Mouse (Mus musculus): ENCODE results near the gene Dexi.

The Dexi gene

GRCm38 (mm10) chr16:10542698-10543365 is at the start of gene Dexi:
Gene Dexi (minus strand): TSS chr16:10543054.
- DNase-seq (ENCODE audit: low spot score in 2 of 2): peak; percentile 94 to 95

GRCm38 (mm10) chr16:10586546-10586945 is 43.7 kb upstream of the Dexi start:
- DNase-seq (ENCODE audit: low spot score in 2 of 2): no peak

GRCm38 (mm10) chr16:10585165-10585564 is 42.3 kb upstream of the Dexi start:
- DNase-seq (ENCODE audit: low spot score in 2 of 2): no peak

GRCm38 (mm10) chr16:10581234-10581898 is 38.5 kb upstream of the Dexi start:
- DNase-seq (ENCODE audit: low spot score in 2 of 2): no peak

GRCm38 (mm10) chr16:10578376-10578775 is 35.5 kb upstream of the Dexi start:
- no peak for DNase-seq (ENCODE audit: low spot score in 2 of 2)

- no peak for DNase-seq (ENCODE audit: low spot score in 2 of 2)
Observed at GRCm38 (mm10) chr16:10577548-10577947, 34.7 kb upstream of the Dexi start.

GRCm38 (mm10) chr16:10575915-10576314 is 33.1 kb upstream of the Dexi start:
- DNase-seq (ENCODE audit: low spot score in 2 of 2): no peak

GRCm38 (mm10) chr16:10574936-10575335 is 32.1 kb upstream of the Dexi start:
- no peak for DNase-seq (ENCODE audit: low spot score in 2 of 2)

- no peak for DNase-seq (ENCODE audit: low spot score in 2 of 2)
Observed at GRCm38 (mm10) chr16:10571820-10572219, 29.0 kb upstream of the Dexi start.

- DNase-seq (ENCODE audit: low spot score in 2 of 2): peak in 1 of 2 experiments; percentile 59
Observed at GRCm38 (mm10) chr16:10570708-10571107, 27.9 kb upstream of the Dexi start.

- no peak for DNase-seq (ENCODE audit: low spot score in 2 of 2)
Observed at GRCm38 (mm10) chr16:10569809-10570395, 27.0 kb upstream of the Dexi start.

GRCm38 (mm10) chr16:10567153-10567552 is 24.3 kb upstream of the Dexi start:
- no peak for DNase-seq (ENCODE audit: low spot score in 2 of 2)

- DNase-seq (ENCODE audit: low spot score in 2 of 2): peak; percentile 40 to 51
Observed at GRCm38 (mm10) chr16:10565278-10565885, 22.5 kb upstream of the Dexi start.

- no peak for DNase-seq (ENCODE audit: low spot score in 2 of 2)
Observed at GRCm38 (mm10) chr16:10559991-10560390, 17.1 kb upstream of the Dexi start.

GRCm38 (mm10) chr16:10553858-10554257 is 11.0 kb upstream of the Dexi start:
- no peak for DNase-seq (ENCODE audit: low spot score in 2 of 2)

GRCm38 (mm10) chr16:10551592-10551991 is 8.7 kb upstream of the Dexi start:
- DNase-seq (ENCODE audit: low spot score in 2 of 2): no peak

- no peak for DNase-seq (ENCODE audit: low spot score in 2 of 2)
Observed at GRCm38 (mm10) chr16:10549600-10549999, 6.7 kb upstream of the Dexi start.

- DNase-seq (ENCODE audit: low spot score in 2 of 2): no peak
Observed at GRCm38 (mm10) chr16:10548938-10549337, 6.1 kb upstream of the Dexi start.

GRCm38 (mm10) chr16:10546865-10547264 is 4.0 kb upstream of the Dexi start:
- no peak for DNase-seq (ENCODE audit: low spot score in 2 of 2)

GRCm38 (mm10) chr16:10544995-10545622 is 2.3 kb upstream of the Dexi start, which contains the start of gene Clec16a:
Gene Clec16a (plus strand): TSS chr16:10545339.
- DNase-seq (ENCODE audit: low spot score in 2 of 2): peak; percentile 94 to 95

GRCm38 (mm10) chr16:10542266-10542665 is 588 bp downstream of the Dexi start:
- DNase-seq (ENCODE audit: low spot score in 2 of 2): no peak

- no peak for DNase-seq (ENCODE audit: low spot score in 2 of 2)
Observed at GRCm38 (mm10) chr16:10541598-10541930, 1.3 kb downstream of the Dexi start.

Measured in frontal cortex, postnatal 14 days (tissue).